Mouse (Mus musculus): ENCODE data around the gene Foxred2. TPM values are rescaled to one million over a fixed set of nuclear protein-coding genes. Genes with fewer than 3 reads are reported as not detected.

Gene Foxred2
- polyA plus RNA-seq, 1 experiment = 0.90 TPM

GRCm38 (mm10) chr15:77960693-77961092 is 4.2 kb upstream of the Foxred2 start:
- Histone ChIP-seq H3K27me3 (ENCODE audit: control insufficient read depth, insufficient read depth, low read length) (peaks cover 3% of the 10 kb centered on the region; the same call in 1 of the 2 replicates), H3K36me3 (ENCODE audit: control insufficient read depth, insufficient read depth, low read length) (peaks cover 72% of the 10 kb centered on the region), H3K4me1 (ENCODE audit: control insufficient read depth, insufficient read depth, insufficient read length, low read length) (peaks cover 13% of the 10 kb centered on the region), H3K27ac (ENCODE audit: insufficient read depth, low read depth, low read length) (no peak overlapping the region), H3K4me3 (ENCODE audit: low read depth, low read length) (no peak overlapping the region)
- TF ChIP-seq CTCF (IDR thresholded peaks at IDR 0.05; ENCODE audit: extremely low read depth, insufficient read length, insufficient replicate concordance, low read depth, low read length) (no peak), POLR2A (IDR thresholded peaks at IDR 0.05; ENCODE audit: low read depth, low read length) (no peak)
- WGBS = 86% methylated on average over 6 of the region's 6 CpGs

GRCm38 (mm10) chr15:77958071-77958470 is 1.5 kb upstream of the Foxred2 start:
- TF ChIP-seq CTCF (IDR thresholded peaks at IDR 0.05; ENCODE audit: extremely low read depth, insufficient read length, insufficient replicate concordance, low read depth, low read length) (no peak), POLR2A (IDR thresholded peaks at IDR 0.05; ENCODE audit: low read depth, low read length) (no peak)
- Histone ChIP-seq H3K27me3 (ENCODE audit: control insufficient read depth, insufficient read depth, low read length) (peaks cover 5% of the 10 kb centered on the region; the same call in 1 of the 2 replicates), H3K27ac (ENCODE audit: insufficient read depth, low read depth, low read length) (no peak overlapping the region), H3K36me3 (ENCODE audit: control insufficient read depth, insufficient read depth, low read length) (peaks cover 46% of the 10 kb centered on the region), H3K4me3 (ENCODE audit: low read depth, low read length) (no peak overlapping the region), H3K4me1 (ENCODE audit: control insufficient read depth, insufficient read depth, insufficient read length, low read length) (peaks cover 14% of the 10 kb centered on the region)
- WGBS = 57% methylated on average over 3 of the region's 3 CpGs

- Histone ChIP-seq H3K27me3 (ENCODE audit: control insufficient read depth, insufficient read depth, low read length) (peaks cover 5% of the 10 kb centered on the region; the same call in 1 of the 2 replicates), H3K4me1 (ENCODE audit: control insufficient read depth, insufficient read depth, insufficient read length, low read length) (peaks cover 14% of the 10 kb centered on the region), H3K4me3 (ENCODE audit: low read depth, low read length) (no peak overlapping the region), H3K27ac (ENCODE audit: insufficient read depth, low read depth, low read length) (no peak overlapping the region), H3K36me3 (ENCODE audit: control insufficient read depth, insufficient read depth, low read length) (peaks cover 41% of the 10 kb centered on the region)
- TF ChIP-seq CTCF (IDR thresholded peaks at IDR 0.05; ENCODE audit: extremely low read depth, insufficient read length, insufficient replicate concordance, low read depth, low read length) (no peak), POLR2A (IDR thresholded peaks at IDR 0.05; ENCODE audit: low read depth, low read length) (no peak)
- WGBS = 37% methylated on average over 5 of the region's 5 CpGs
These were observed 1.1 kb upstream of the Foxred2 start for GRCm38 (mm10) chr15:77957625-77958024.

GRCm38 (mm10) chr15:77955440-77956403 is 800 bp downstream of the Foxred2 start:
- no peak for TF ChIP-seq CTCF (IDR thresholded peaks at IDR 0.05; ENCODE audit: extremely low read depth, insufficient read length, insufficient replicate concordance, low read depth, low read length)
- TF ChIP-seq POLR2A (IDR thresholded peaks at IDR 0.05; ENCODE audit: low read depth, low read length) = no peak
- WGBS = 14% methylated on average over 52 of the region's 52 CpGs
- H3K27me3 ChIP-seq (ENCODE audit: control insufficient read depth, insufficient read depth, low read length) = peaks cover 5% of the 10 kb centered on the region; the same call in 1 of the 2 replicates

GRCm38 (mm10) chr15:77954362-77954761 is 2.2 kb downstream of the Foxred2 start:
- H3K27ac ChIP-seq (ENCODE audit: insufficient read depth, low read depth, low read length) = no peak overlapping the region
- H3K4me3 ChIP-seq (ENCODE audit: low read depth, low read length) = no peak overlapping the region
- WGBS = 92% methylated on average over 2 of the region's 2 CpGs
- H3K36me3 ChIP-seq (ENCODE audit: control insufficient read depth, insufficient read depth, low read length) = peaks cover 9% of the 10 kb centered on the region
- TF ChIP-seq CTCF (IDR thresholded peaks at IDR 0.05; ENCODE audit: extremely low read depth, insufficient read length, insufficient replicate concordance, low read depth, low read length) = no peak
- TF ChIP-seq POLR2A (IDR thresholded peaks at IDR 0.05; ENCODE audit: low read depth, low read length) = no peak
- H3K4me1 ChIP-seq (ENCODE audit: control insufficient read depth, insufficient read depth, insufficient read length, low read length) = peaks cover 14% of the 10 kb centered on the region
- peaks cover 5% of the 10 kb centered on the region; the same call in 1 of the 2 replicates for H3K27me3 ChIP-seq (ENCODE audit: control insufficient read depth, insufficient read depth, low read length)

More at GRCm38 (mm10) chr15:77955440-77956403, 800 bp downstream of the Foxred2 start:
- Histone ChIP-seq H3K4me1 (ENCODE audit: control insufficient read depth, insufficient read depth, insufficient read length, low read length) (peaks cover 14% of the 10 kb centered on the region), H3K27ac (ENCODE audit: insufficient read depth, low read depth, low read length) (no peak overlapping the region), H3K36me3 (ENCODE audit: control insufficient read depth, insufficient read depth, low read length) (peaks cover 22% of the 10 kb centered on the region), H3K4me3 (ENCODE audit: low read depth, low read length) (peak overlapping the region; percentile 68)

- Histone ChIP-seq H3K36me3 (ENCODE audit: control insufficient read depth, insufficient read depth, low read length) (no peaks in the 10 kb centered on the region), H3K4me1 (ENCODE audit: control insufficient read depth, insufficient read depth, insufficient read length, low read length) (peaks cover 14% of the 10 kb centered on the region), H3K4me3 (ENCODE audit: low read depth, low read length) (no peak overlapping the region), H3K27me3 (ENCODE audit: control insufficient read depth, insufficient read depth, low read length) (peaks cover 5% of the 10 kb centered on the region; the same call in 1 of the 2 replicates), H3K27ac (ENCODE audit: insufficient read depth, low read depth, low read length) (no peak overlapping the region)
- TF ChIP-seq POLR2A (IDR thresholded peaks at IDR 0.05; ENCODE audit: low read depth, low read length) = no peak
- no peak for TF ChIP-seq CTCF (IDR thresholded peaks at IDR 0.05; ENCODE audit: extremely low read depth, insufficient read length, insufficient replicate concordance, low read depth, low read length)
- 88% methylated on average over 3 of the region's 3 CpGs for WGBS
These were observed 3.6 kb downstream of the Foxred2 start for GRCm38 (mm10) chr15:77952921-77953320.

- no peak for TF ChIP-seq POLR2A (IDR thresholded peaks at IDR 0.05; ENCODE audit: low read depth, low read length)
- no peak for TF ChIP-seq CTCF (IDR thresholded peaks at IDR 0.05; ENCODE audit: extremely low read depth, insufficient read length, insufficient replicate concordance, low read depth, low read length)
- Histone ChIP-seq H3K4me3 (ENCODE audit: low read depth, low read length) (no peak overlapping the region), H3K27ac (ENCODE audit: insufficient read depth, low read depth, low read length) (no peak overlapping the region), H3K36me3 (ENCODE audit: control insufficient read depth, insufficient read depth, low read length) (no peaks in the 10 kb centered on the region), H3K4me1 (ENCODE audit: control insufficient read depth, insufficient read depth, insufficient read length, low read length) (no peaks in the 10 kb centered on the region), H3K27me3 (ENCODE audit: control insufficient read depth, insufficient read depth, low read length) (no peaks in the 10 kb centered on the region)
- WGBS = 29% methylated on average over 7 of the region's 7 CpGs
These were observed 7.5 kb downstream of the Foxred2 start for GRCm38 (mm10) chr15:77949061-77949460.

All from small intestine, adult 2 months (tissue).